Mouse (Mus musculus) liver, postnatal 0 days (tissue): ENCODE measurements around the gene Tbc1d2b. TPM values are rescaled to one million over a fixed set of nuclear protein-coding genes. Genes with fewer than 3 reads are reported as not detected.

Source experiments
- ATAC-seq: fragments of 200-750 bp; cut with Nextera tagmentation; 2 replicates; pipeline ENCODE4 v1.8.0; 2017; ENCODE audit warnings: mild to moderate bottlenecking, moderate library complexity
- DNase-seq: peaks from one replicate; pipeline ENCODE4 v3.0.0-alpha.2; 2016
- H3K27ac ChIP-seq: fragments of 300-500 bp; sonication (generic); 2 replicates; pipeline ENCODE4 v1.5.1; 2014; ENCODE audit warnings: antibody characterized with exemption, moderate library complexity, mild to moderate bottlenecking, low read depth
- H3K27me3 ChIP-seq: fragments of 300-500 bp; sonication (generic); 2 replicates; pipeline ENCODE4 v1.6.1; 2014; ENCODE audit warnings: low read length, control low read depth, mixed read lengths; ENCODE audit not compliant: insufficient read depth
- H3K36me3 ChIP-seq: fragments of 300-500 bp; sonication (generic); replicated peaks from 2 replicates; pipeline ENCODE4 v1.6.1; 2014; ENCODE audit warnings: mild to moderate bottlenecking, control low read depth, low read length, moderate library complexity, mixed read lengths; ENCODE audit not compliant: insufficient read depth
- H3K4me1 ChIP-seq: fragments of 300-500 bp; sonication (generic); 2 replicates; pipeline ENCODE4 v1.6.1; 2014; ENCODE audit warnings: antibody characterized with exemption, mild to moderate bottlenecking, control low read depth; ENCODE audit not compliant: insufficient read depth
- H3K4me2 ChIP-seq: fragments of 300-500 bp; sonication (generic); 2 replicates; pipeline ENCODE4 v1.6.1; 2014; ENCODE audit warnings: low read depth, mild to moderate bottlenecking, low read length, moderate library complexity, mixed read lengths
- H3K4me3 ChIP-seq: fragments of 300-500 bp; sonication (generic); 2 replicates; pipeline ENCODE4 v1.5.1; 2014; ENCODE audit warnings: low read depth, low read length
- H3K9ac ChIP-seq: fragments of 300-500 bp; sonication (generic); replicated peaks from 2 replicates; pipeline ENCODE4 v1.6.1; 2014; ENCODE audit warnings: mild to moderate bottlenecking, moderate library complexity
- H3K9me3 ChIP-seq: fragments of 300-500 bp; sonication (generic); 2 replicates; pipeline ENCODE4 v1.6.1; 2016; ENCODE audit warnings: mild to moderate bottlenecking, control low read depth, low read length, mixed read lengths
- CTCF ChIP-seq: sonication (generic); IDR thresholded peaks from 2 replicates; pipeline ENCODE4 v1.5.1; 2016; ENCODE audit warnings: antibody characterized with exemption, low read depth
- EP300 ChIP-seq: IDR thresholded peaks from 2 replicates; pipeline ENCODE4 v1.6.1; 2016; ENCODE audit warnings: antibody characterized with exemption, low read depth, mild to moderate bottlenecking
- WGBS: fragments of 180-500 bp; shearing (Covaris S2); extraction: QIAGEN DNeasy Blood & Tissue Kit; methylation state at CpG from one replicate; pipeline ENCODE4 v1.1.7; 2014; ENCODE audit not compliant: insufficient replicate concordance; 5-methylcytosine and 5-hydroxymethylcytosine counted together
- polyA plus RNA-seq: library from polyadenylated mRNA; unstranded; fragments of >200 nt; fragmentation: Nextera tagmentation; extraction: Ambion mirVana; gene quantifications from 2 replicates; pipeline ENCODE4 v1.2.1, GENCODE M21; 2015

Gene Tbc1d2b
- polyA plus RNA-seq, 1 experiment from 2014 or later: 6.2 TPM

DNA sequence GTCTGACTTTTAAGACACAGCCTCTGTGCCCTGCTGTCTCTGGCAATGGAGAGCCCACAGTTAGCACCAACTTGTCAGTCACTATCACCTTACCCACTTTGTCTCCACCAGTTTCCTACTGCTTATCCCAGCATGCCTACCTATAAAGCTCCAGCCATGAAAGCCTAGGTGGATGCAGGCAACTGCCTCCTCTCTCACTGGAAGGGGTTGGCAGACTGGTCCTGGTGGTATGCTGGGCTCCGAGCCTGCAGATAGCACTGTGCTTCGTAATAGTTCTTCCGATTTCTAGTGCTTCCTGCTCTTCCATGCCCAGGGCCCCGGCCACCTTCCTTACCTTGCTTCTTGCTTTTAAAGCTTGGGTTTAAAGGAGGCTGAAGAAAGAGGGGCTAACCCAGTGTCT is 81.7 kb downstream of the Tbc1d2b start:
- H3K27me3 ChIP-seq: no peaks in the 10 kb centered on the region
- H3K9me3 ChIP-seq: no peaks in the 10 kb centered on the region
- no peak for ATAC-seq
- H3K4me3 ChIP-seq: no peak overlapping the region
- no peak for DNase-seq
- H3K36me3 ChIP-seq: no peaks in the 10 kb centered on the region
- no peak overlapping the region for H3K4me2 ChIP-seq
- H3K9ac ChIP-seq: no peak overlapping the region
- TF ChIP-seq EP300: no peak
- WGBS: 74% methylated on average over 4 of the region's 4 CpGs
- no peak overlapping the region for H3K27ac ChIP-seq
- peaks cover 2% of the 10 kb centered on the region; the same call in 1 of the 2 replicates for H3K4me1 ChIP-seq

DNA sequence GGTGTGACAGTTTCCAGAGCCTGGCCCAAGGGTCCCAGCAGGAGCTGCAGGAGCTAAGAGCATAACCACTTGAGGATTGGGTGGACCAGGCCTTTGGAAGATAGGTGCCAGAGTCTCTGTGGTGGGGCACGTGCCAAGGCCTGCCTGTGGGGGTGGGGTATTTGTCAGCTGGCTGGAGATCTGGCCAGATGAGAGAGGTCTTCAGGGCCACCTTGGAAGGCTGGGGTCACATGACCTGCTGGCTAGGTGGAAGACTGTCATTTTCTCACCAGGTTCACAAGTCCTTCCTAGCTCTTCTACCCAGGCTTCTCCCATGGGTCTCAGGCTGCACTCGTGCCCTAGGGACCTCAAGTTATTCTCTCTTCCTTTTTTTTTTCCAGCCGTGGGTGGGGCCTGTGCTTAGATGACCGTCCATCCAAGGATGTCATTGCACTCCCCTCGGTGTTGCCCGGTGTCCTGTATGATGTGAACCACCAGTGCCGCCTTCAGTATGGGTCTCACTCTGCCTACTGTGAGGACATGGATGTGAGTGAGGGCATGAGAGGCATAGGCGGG is 85.2 kb downstream of the Tbc1d2b start:
- no peaks in the 10 kb centered on the region for H3K9me3 ChIP-seq
- H3K4me3 ChIP-seq: no peak overlapping the region
- H3K27me3 ChIP-seq: no peaks in the 10 kb centered on the region
- H3K4me1 ChIP-seq: peaks cover 2% of the 10 kb centered on the region; the same call in 1 of the 2 replicates
- no peak for DNase-seq
- TF ChIP-seq EP300: no peak
- no peak for ATAC-seq
- H3K36me3 ChIP-seq: no peaks in the 10 kb centered on the region
- H3K4me2 ChIP-seq: no peak overlapping the region
- H3K27ac ChIP-seq: no peak overlapping the region
- H3K9ac ChIP-seq: no peak overlapping the region
- WGBS: 72% methylated on average over 8 of the region's 8 CpGs

DNA sequence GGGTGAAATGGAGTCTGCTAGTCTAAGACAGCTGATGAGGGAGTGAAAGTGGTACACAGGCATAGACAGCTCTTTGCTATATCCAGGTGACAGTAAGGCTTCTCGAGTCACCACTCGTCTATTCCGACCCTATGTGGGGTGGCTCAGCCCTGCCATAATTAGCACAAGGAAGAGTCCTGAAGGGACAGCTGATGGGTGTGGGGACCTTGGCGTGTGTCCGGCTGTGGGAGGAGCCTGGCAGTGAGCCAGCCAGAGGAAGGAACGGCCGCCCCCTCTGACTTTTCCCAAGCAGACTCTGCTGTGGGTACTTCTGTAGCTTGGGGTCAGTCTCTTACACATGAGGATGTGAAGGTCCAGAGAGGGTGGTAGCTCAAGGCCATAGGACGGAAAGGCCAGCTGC is 86.5 kb downstream of the Tbc1d2b start:
- WGBS: 55% methylated on average over 8 of the region's 8 CpGs

DNA sequence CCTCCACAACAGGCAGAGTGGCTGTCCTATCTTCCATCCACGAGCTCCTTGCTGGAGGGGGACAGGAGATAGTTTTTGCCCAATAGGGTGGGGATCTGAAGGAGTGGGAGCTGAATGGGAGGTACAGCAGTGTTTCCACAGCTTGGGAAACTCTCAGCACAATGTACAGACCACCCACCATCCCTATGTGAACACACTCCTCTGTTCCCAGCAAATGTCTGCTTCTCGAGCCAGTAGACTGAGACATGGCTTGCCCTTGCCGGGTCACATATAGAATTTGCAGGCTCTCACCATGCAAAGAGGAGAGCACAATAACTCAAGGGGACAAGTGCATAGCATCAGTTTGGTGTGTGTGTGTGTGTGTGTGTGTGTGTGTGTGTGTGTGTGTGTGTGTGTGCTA is 87.1 kb downstream of the Tbc1d2b start:
- Histone ChIP-seq H3K27me3 (no peaks in the 10 kb centered on the region), H3K4me2 (no peak overlapping the region), H3K9ac (no peak overlapping the region), H3K27ac (no peak overlapping the region), H3K4me3 (no peak overlapping the region), H3K4me1 (peaks cover 2% of the 10 kb centered on the region; the same call in 1 of the 2 replicates), H3K9me3 (no peaks in the 10 kb centered on the region), H3K36me3 (no peaks in the 10 kb centered on the region)
- DNase-seq: no peak
- TF ChIP-seq EP300 (no peak), CTCF (no peak)
- 63% methylated on average over 3 of the region's 3 CpGs for WGBS
- no peak for ATAC-seq

More for the DNA sequence above, 86.5 kb downstream of the Tbc1d2b start:
- peaks cover 2% of the 10 kb centered on the region; the same call in 1 of the 2 replicates for H3K4me1 ChIP-seq
- H3K9me3 ChIP-seq: no peaks in the 10 kb centered on the region
- H3K4me2 ChIP-seq: no peak overlapping the region
- H3K36me3 ChIP-seq: no peaks in the 10 kb centered on the region
- H3K9ac ChIP-seq: no peak overlapping the region
- H3K27ac ChIP-seq: no peak overlapping the region
- H3K27me3 ChIP-seq: no peaks in the 10 kb centered on the region
- ATAC-seq (peak; percentile 28; the same call in 1 of the 2 replicates), DNase-seq (peak; percentile 39)
- H3K4me3 ChIP-seq: no peak overlapping the region
- TF ChIP-seq CTCF: no peak
- TF ChIP-seq EP300: no peak

DNA sequence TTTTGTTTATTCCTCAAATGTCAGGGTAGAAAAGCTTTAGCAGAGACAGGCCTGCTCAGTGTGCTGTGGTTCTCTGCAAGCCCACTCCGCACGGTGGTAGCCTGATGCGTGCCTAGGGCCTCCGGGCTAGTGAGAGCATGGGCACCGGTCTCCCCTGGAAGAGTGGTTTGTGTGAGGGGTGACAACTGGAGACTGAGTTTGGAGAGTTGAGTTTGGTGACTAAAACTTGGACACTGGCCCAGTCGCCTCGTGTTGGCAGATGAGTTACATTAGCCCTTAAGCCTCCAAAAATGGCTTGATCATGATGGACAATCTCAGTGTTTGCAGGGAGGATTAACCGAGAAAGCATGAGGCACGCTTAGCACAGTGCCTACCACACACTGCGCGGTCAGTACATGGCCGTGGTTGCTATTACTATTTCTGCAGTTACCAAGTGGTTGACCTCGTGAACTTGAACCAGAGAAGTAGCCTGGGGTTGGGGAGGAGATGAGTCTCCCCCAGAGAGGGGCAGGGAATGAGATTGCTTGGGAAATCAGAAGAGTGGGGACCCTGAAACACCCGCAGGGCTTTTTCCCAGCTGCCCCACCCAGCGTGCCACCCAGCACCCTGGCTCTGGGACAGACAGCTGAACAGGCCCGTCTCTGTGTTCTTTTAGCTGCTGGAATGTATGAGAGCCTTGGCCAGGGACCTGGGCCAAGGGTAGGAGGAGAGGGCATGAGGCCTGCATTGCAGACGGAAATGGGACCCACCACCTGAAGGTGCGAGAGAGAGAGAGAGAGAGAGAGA is 87.8 kb downstream of the Tbc1d2b start:
- H3K27ac ChIP-seq: no peak overlapping the region
- H3K27me3 ChIP-seq: no peaks in the 10 kb centered on the region
- H3K4me1 ChIP-seq: peaks cover 2% of the 10 kb centered on the region; the same call in 1 of the 2 replicates
- no peak for TF ChIP-seq CTCF
- TF ChIP-seq EP300: no peak
- H3K9ac ChIP-seq: no peak overlapping the region
- H3K36me3 ChIP-seq: no peaks in the 10 kb centered on the region
- WGBS: 82% methylated on average over 18 of the region's 18 CpGs
- no peaks in the 10 kb centered on the region for H3K9me3 ChIP-seq
- no peak overlapping the region for H3K4me2 ChIP-seq
- H3K4me3 ChIP-seq: no peak overlapping the region
- ATAC-seq (no peak), DNase-seq (no peak)

DNA sequence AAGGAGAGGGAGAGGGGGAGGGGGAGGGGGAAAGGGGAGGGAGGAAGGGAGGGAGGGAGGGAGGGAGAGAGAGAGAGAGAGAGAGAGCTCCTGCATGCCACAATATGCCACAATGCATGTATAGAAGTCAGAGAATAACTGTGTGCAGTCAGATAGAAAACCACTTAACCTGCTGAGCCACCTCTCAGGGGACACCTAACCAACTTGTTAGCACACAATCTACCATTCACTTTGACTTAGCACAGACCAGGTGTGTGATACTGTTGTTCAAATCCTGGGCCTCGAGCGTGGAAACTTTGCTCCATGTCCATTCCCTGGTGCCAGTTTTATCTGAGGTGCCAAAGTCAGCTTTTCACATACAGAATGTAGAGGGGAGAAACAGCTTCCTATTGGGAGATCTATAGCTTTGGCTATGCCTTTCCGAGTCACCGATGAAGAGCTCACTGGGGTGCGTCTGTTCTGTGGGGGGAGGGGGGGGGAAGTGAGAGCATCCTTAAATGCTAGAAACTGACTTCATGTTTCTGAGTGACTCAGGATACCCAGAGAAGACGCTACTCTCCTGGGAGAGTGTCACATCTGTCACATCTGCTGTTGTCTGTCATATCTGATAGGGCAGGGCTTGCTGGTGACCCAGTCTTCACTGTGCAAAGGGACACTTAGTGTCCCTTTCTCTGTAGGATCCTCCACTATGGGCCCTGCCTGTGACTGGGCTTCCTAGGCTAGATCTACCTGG is 88.8 kb downstream of the Tbc1d2b start:
- no peaks in the 10 kb centered on the region for H3K9me3 ChIP-seq
- no peaks in the 10 kb centered on the region for H3K36me3 ChIP-seq
- 70% methylated on average over 6 of the region's 6 CpGs for WGBS
- no peaks in the 10 kb centered on the region for H3K27me3 ChIP-seq
- no peak overlapping the region for H3K4me2 ChIP-seq
- no peak for TF ChIP-seq EP300
- no peak for TF ChIP-seq CTCF
- peaks cover 2% of the 10 kb centered on the region; the same call in 1 of the 2 replicates for H3K4me1 ChIP-seq
- ATAC-seq (no peak), DNase-seq (no peak)
- no peak overlapping the region for H3K4me3 ChIP-seq
- no peak overlapping the region for H3K27ac ChIP-seq
- H3K9ac ChIP-seq: no peak overlapping the region
